Comparison of ENCODE assay signal across 14 mouse cellular contexts in genomic region chr1:185957557-185957956, GRCm38 (mm10).
A peak's percentile ranks its signal among the peaks of the same experiment; 100 is the strongest.
DNase-seq lines count a peak whose midpoint lies in the region; ATAC-seq and TF ChIP-seq lines count a peak whose summit lies in the region.
"Had no signal": no experiment of that assay in that cellular context is flagged by ENCODE, and none has a peak within 500 bp of the region (broad histone marks: within the 10 kb centered on the region; RNA-seq: fewer than 3 reads in every experiment).

No protein-coding gene starts in this region.

- no peak overlapping the region for H3K27ac ChIP-seq in heart, postnatal 0 days (ENCODE audit: low read depth)
- no peak overlapping the region for H3K27ac ChIP-seq in heart, embryonic 11.5 days (ENCODE audit: low read depth, low read length)
- no peak overlapping the region for H3K27ac ChIP-seq in lung, postnatal 0 days (ENCODE audit: low read length)
- no peak overlapping the region for H3K27ac ChIP-seq in embryonic facial prominence, embryonic 10.5 days (replicated peaks)
- no peak overlapping the region for H3K27ac ChIP-seq in liver, embryonic 12.5 days
- H3K27ac ChIP-seq: embryonic facial prominence, embryonic 12.5 days; hindbrain, embryonic 15.5 days; liver, embryonic 13.5 days; midbrain, embryonic 15.5 days had no signal

- H3K9ac ChIP-seq in heart, postnatal 0 days (replicated peaks; ENCODE audit: low read depth, low read length) = no peak overlapping the region
- H3K9ac ChIP-seq in heart, embryonic 11.5 days (ENCODE audit: low read depth, low read length) = no peak overlapping the region
- no peak overlapping the region for H3K9ac ChIP-seq in lung, postnatal 0 days (replicated peaks; ENCODE audit: low read depth)
- H3K9ac ChIP-seq in liver, embryonic 12.5 days = no peak overlapping the region
- H3K9ac ChIP-seq: embryonic facial prominence, embryonic 12.5 days; hindbrain, embryonic 15.5 days; liver, embryonic 13.5 days; midbrain, embryonic 15.5 days had no signal

- 48% methylated on average over 3 of the region's 3 CpGs for WGBS in heart, postnatal 0 days
- 62% methylated on average over 3 of the region's 3 CpGs for WGBS in heart, embryonic 11.5 days (ENCODE audit: insufficient replicate concordance)
- 56% methylated on average over 3 of the region's 3 CpGs for WGBS in lung, postnatal 0 days
- 81% methylated on average over 3 of the region's 3 CpGs for WGBS in embryonic facial prominence, embryonic 10.5 days
- WGBS in liver, embryonic 12.5 days (ENCODE audit: insufficient replicate concordance) = 68% methylated on average over 3 of the region's 3 CpGs

- no peaks in the 10 kb centered on the region for H3K27me3 ChIP-seq in heart, postnatal 0 days (ENCODE audit: control insufficient read depth, insufficient read depth, low read length)
- H3K27me3 ChIP-seq in heart, embryonic 11.5 days (ENCODE audit: control insufficient read depth, insufficient read depth, low read length) = no peaks in the 10 kb centered on the region
- no peaks in the 10 kb centered on the region for H3K27me3 ChIP-seq in lung, postnatal 0 days (replicated peaks; ENCODE audit: insufficient read depth, low read length)
- no peaks in the 10 kb centered on the region for H3K27me3 ChIP-seq in embryonic facial prominence, embryonic 10.5 days (replicated peaks; ENCODE audit: low read depth, poor library complexity, severe bottlenecking)
- H3K27me3 ChIP-seq in liver, embryonic 12.5 days (replicated peaks) = no peaks in the 10 kb centered on the region
- H3K27me3 ChIP-seq: embryonic facial prominence, embryonic 12.5 days; hindbrain, embryonic 15.5 days; liver, embryonic 13.5 days; midbrain, embryonic 15.5 days had no signal

- H3K4me2 ChIP-seq in heart, postnatal 0 days (ENCODE audit: low read depth, low read length) = no peak overlapping the region
- H3K4me2 ChIP-seq in heart, embryonic 11.5 days = no peak overlapping the region
- no peak overlapping the region for H3K4me2 ChIP-seq in lung, postnatal 0 days (replicated peaks; ENCODE audit: low read depth, low read length)
- H3K4me2 ChIP-seq in liver, embryonic 12.5 days = no peak overlapping the region
- H3K4me2 ChIP-seq: embryonic facial prominence, embryonic 12.5 days; liver, embryonic 13.5 days had no signal

- no peak for TF ChIP-seq CTCF in heart, postnatal 0 days (IDR thresholded peaks at IDR 0.05; ENCODE audit: low read depth)
- TF ChIP-seq CTCF in lung, postnatal 0 days (IDR thresholded peaks at IDR 0.05) = no peak

- H3K4me3 ChIP-seq in heart, postnatal 0 days (ENCODE audit: low read depth, low read length) = no peak overlapping the region
- no peak overlapping the region for H3K4me3 ChIP-seq in heart, embryonic 11.5 days (ENCODE audit: low read depth, low read length)
- H3K4me3 ChIP-seq in lung, postnatal 0 days (ENCODE audit: low read depth, low read length) = no peak overlapping the region
- H3K4me3 ChIP-seq in embryonic facial prominence, embryonic 10.5 days = no peak overlapping the region
- no peak overlapping the region for H3K4me3 ChIP-seq in liver, embryonic 12.5 days
- H3K4me3 ChIP-seq: embryonic facial prominence, embryonic 12.5 days; hindbrain, embryonic 15.5 days; liver, embryonic 13.5 days; midbrain, embryonic 15.5 days had no signal

- DNase-seq in heart, postnatal 0 days (ENCODE audit: low spot score) = peak; percentile 19
- peak; percentile 22 to 45 for DNase-seq in kidney, postnatal 25 days
- DNase-seq in lung, postnatal 0 days (ENCODE audit: low spot score) = peak; percentile 80
- no peak for DNase-seq in retina, embryonic 14.5 days (ENCODE audit: low spot score)
- DNase-seq in embryonic facial prominence, embryonic 10.5 days (ENCODE audit: low spot score) = no peak
- DNase-seq: cerebellum, adult 8-10 months; liver, embryonic 13.5 days; right cerebral cortex, adult 18-20 months; thymus, postnatal 4 days had no signal

- no peaks in the 10 kb centered on the region for H3K4me1 ChIP-seq in heart, postnatal 0 days (ENCODE audit: control insufficient read depth, insufficient read depth)
- H3K4me1 ChIP-seq in heart, embryonic 11.5 days (ENCODE audit: control insufficient read depth, insufficient read depth, low read length) = no peaks in the 10 kb centered on the region; the same call in 1 of the 2 replicates
- no peaks in the 10 kb centered on the region for H3K4me1 ChIP-seq in lung, postnatal 0 days (ENCODE audit: insufficient read depth, low read depth, low read length)
- peaks cover 3% of the 10 kb centered on the region for H3K4me1 ChIP-seq in embryonic facial prominence, embryonic 10.5 days
- no peaks in the 10 kb centered on the region for H3K4me1 ChIP-seq in liver, embryonic 12.5 days
- H3K4me1 ChIP-seq: embryonic facial prominence, embryonic 12.5 days; hindbrain, embryonic 15.5 days; liver, embryonic 13.5 days; midbrain, embryonic 15.5 days had no signal

- no peaks in the 10 kb centered on the region for H3K36me3 ChIP-seq in heart, postnatal 0 days (replicated peaks; ENCODE audit: control insufficient read depth, insufficient read depth, low read length)
- no peaks in the 10 kb centered on the region for H3K36me3 ChIP-seq in heart, embryonic 11.5 days (ENCODE audit: control insufficient read depth, insufficient read depth, low read length)
- H3K36me3 ChIP-seq in lung, postnatal 0 days (ENCODE audit: insufficient read depth, low read length) = no peaks in the 10 kb centered on the region
- no peaks in the 10 kb centered on the region for H3K36me3 ChIP-seq in embryonic facial prominence, embryonic 10.5 days (replicated peaks)
- H3K36me3 ChIP-seq in liver, embryonic 12.5 days = no peaks in the 10 kb centered on the region
- H3K36me3 ChIP-seq: embryonic facial prominence, embryonic 12.5 days; hindbrain, embryonic 15.5 days; liver, embryonic 13.5 days; midbrain, embryonic 15.5 days had no signal

- ATAC-seq in heart, postnatal 0 days (ENCODE audit: insufficient read depth, low read depth) = no peak
- no peak for ATAC-seq in heart, embryonic 11.5 days (replicated peaks; ENCODE audit: insufficient number of reproducible peaks, low FRiP score, low TSS enrichment)
- ATAC-seq in lung, postnatal 0 days = peak; percentile 83
- ATAC-seq in liver, embryonic 12.5 days = no peak
- ATAC-seq: midbrain, embryonic 15.5 days had no signal

- no peaks in the 10 kb centered on the region for H3K9me3 ChIP-seq in heart, postnatal 0 days (replicated peaks; ENCODE audit: control insufficient read depth, low read length)
- no peaks in the 10 kb centered on the region for H3K9me3 ChIP-seq in heart, embryonic 11.5 days (replicated peaks; ENCODE audit: control insufficient read depth, low read length)
- H3K9me3 ChIP-seq in lung, postnatal 0 days (ENCODE audit: low read length) = no peaks in the 10 kb centered on the region
- H3K9me3 ChIP-seq in embryonic facial prominence, embryonic 10.5 days = no peaks in the 10 kb centered on the region
- no peaks in the 10 kb centered on the region for H3K9me3 ChIP-seq in liver, embryonic 12.5 days (replicated peaks)
- H3K9me3 ChIP-seq: embryonic facial prominence, embryonic 12.5 days; hindbrain, embryonic 15.5 days; liver, embryonic 13.5 days; midbrain, embryonic 15.5 days had no signal

- no peak for TF ChIP-seq EP300 in heart, postnatal 0 days (IDR thresholded peaks at IDR 0.05; ENCODE audit: low read depth)
- TF ChIP-seq EP300 in lung, postnatal 0 days (IDR thresholded peaks at IDR 0.05) = no peak

Comparison
In these comparisons a context has a peak if more than half of its experiments do, and no peak if none do; other contexts are left out.
1. DNase-seq: peak in heart, postnatal 0 days (single experiment), kidney, postnatal 25 days (2 of 2) and lung, postnatal 0 days (single experiment); none in retina, embryonic 14.5 days (single experiment) and embryonic facial prominence, embryonic 10.5 days (single experiment).